ENCODE assay signal across 19 mouse cellular contexts in the genomic region with DNA sequence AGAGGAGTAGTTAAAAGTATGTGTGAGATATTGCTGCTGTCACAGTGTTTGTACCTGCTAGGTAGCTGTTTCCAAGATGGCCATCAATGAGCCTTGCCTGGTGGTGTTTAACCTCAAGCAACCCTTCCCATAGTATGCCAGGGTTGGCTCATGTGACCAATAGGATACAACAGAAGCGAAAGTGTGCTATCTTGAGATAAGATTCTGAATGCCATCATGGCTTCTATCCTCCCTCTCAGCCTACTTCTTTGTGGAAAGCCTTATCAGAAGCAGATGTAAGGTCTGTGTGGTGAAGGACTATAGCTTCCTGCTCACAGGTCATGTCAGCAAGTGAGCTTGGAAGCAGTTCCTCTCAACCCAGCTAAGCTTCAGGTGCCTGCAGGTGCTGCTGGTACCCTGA. TPM values are rescaled to one million over a fixed set of nuclear protein-coding genes. Genes with fewer than 3 reads are reported as not detected.
DNase-seq lines count a peak whose midpoint lies in the region; ATAC-seq lines count a peak whose summit lies in the region.
"Had no signal": no experiment of that assay in that cellular context is flagged by ENCODE, and none has a peak within 500 bp of the region (broad histone marks: within the 10 kb centered on the region; RNA-seq: fewer than 3 reads in every experiment).

No protein-coding gene starts in this region.

- H3K9ac ChIP-seq in liver, embryonic 11.5 days (ENCODE audit: low read depth, low read length), result no peak overlapping the region
- H3K9ac ChIP-seq: embryonic facial prominence, embryonic 12.5 days; kidney, embryonic 15.5 days; limb, embryonic 12.5 days; lung, embryonic 15.5 days had no signal

- H3K4me2 ChIP-seq in liver, embryonic 11.5 days, result no peak overlapping the region
- H3K4me2 ChIP-seq: embryonic facial prominence, embryonic 12.5 days; kidney, embryonic 15.5 days; limb, embryonic 12.5 days; lung, embryonic 15.5 days had no signal

- peak; percentile 95 for ATAC-seq in liver, embryonic 11.5 days (replicated peaks; ENCODE audit: low FRiP score)
- ATAC-seq in megakaryocyte progenitor cell, adult 5-6 weeks (replicated peaks; ENCODE audit: poor library complexity), result peak; percentile 92
- ATAC-seq: CD4-positive, CD25-positive, alpha-beta regulatory T cell, adult 4 months had no signal

- H3K27ac ChIP-seq in liver, embryonic 11.5 days (ENCODE audit: low read depth, low read length), result 0 out of 2 replicates have a peak overlapping the region, but pooled peaks have one; percentile 28
- H3K27ac ChIP-seq: embryonic facial prominence, embryonic 12.5 days; gastrocnemius, adult 2 months; hindbrain, embryonic 10.5 days; kidney, embryonic 15.5 days; limb, embryonic 12.5 days; lung, embryonic 15.5 days had no signal

- H3K36me3 ChIP-seq in liver, embryonic 11.5 days (ENCODE audit: control insufficient read depth, insufficient read depth, low read length), result no peaks in the 10 kb centered on the region
- H3K36me3 ChIP-seq: embryonic facial prominence, embryonic 12.5 days; hindbrain, embryonic 10.5 days; kidney, embryonic 15.5 days; limb, embryonic 12.5 days; lung, embryonic 15.5 days had no signal

- DNase-seq in MEL-GATA-1-ER (ENCODE audit: extremely low read depth, low read depth), result peak; percentile 98
- DNase-seq in c-Kit-positive CD71-positive TER-119-positive erythroid progenitor cells, embryonic 14.5 days (ENCODE audit: low spot score), result peak; percentile 86
- no peak for DNase-seq in liver, embryonic 11.5 days (ENCODE audit: low spot score)
- DNase-seq in adrenal gland, adult 18-20 months (ENCODE audit: low spot score in 2 of 2), result no peak
- DNase-seq in embryo, embryonic 10.5 days (ENCODE audit: low spot score), result no peak
- DNase-seq in cerebellum, postnatal 4 days (ENCODE audit: low spot score in 2 of 2), result no peak
- DNase-seq: adrenal gland, postnatal 36 days; cerebellum, adult 11 months; cerebellum, postnatal 14 days; gastrocnemius, adult 2 months; heart, adult 11 months; right cerebral cortex, adult 18-20 months had no signal

- peaks cover 3% of the 10 kb centered on the region; the same call in 1 of the 2 replicates for H3K27me3 ChIP-seq in liver, embryonic 11.5 days (replicated peaks; ENCODE audit: control insufficient read depth, insufficient read depth, low read length)
- H3K27me3 ChIP-seq: embryonic facial prominence, embryonic 12.5 days; kidney, embryonic 15.5 days; limb, embryonic 12.5 days; lung, embryonic 15.5 days had no signal

- peaks cover 22% of the 10 kb centered on the region for H3K4me1 ChIP-seq in liver, embryonic 11.5 days (replicated peaks; ENCODE audit: control insufficient read depth, insufficient read depth, low read length)
- H3K4me1 ChIP-seq: hindbrain, embryonic 10.5 days; kidney, embryonic 15.5 days; limb, embryonic 12.5 days had no signal

- WGBS in liver, embryonic 11.5 days, result 25% methylated on average over 1 of the region's 1 CpGs

- H3K9me3 ChIP-seq in liver, embryonic 11.5 days (ENCODE audit: control insufficient read depth, low read length), result no peaks in the 10 kb centered on the region
- H3K9me3 ChIP-seq: embryonic facial prominence, embryonic 12.5 days; hindbrain, embryonic 10.5 days; kidney, embryonic 15.5 days; limb, embryonic 12.5 days; lung, embryonic 15.5 days had no signal

- no peak overlapping the region for H3K4me3 ChIP-seq in liver, embryonic 11.5 days (ENCODE audit: low read depth, low read length)
- H3K4me3 ChIP-seq: embryonic facial prominence, embryonic 12.5 days; gastrocnemius, adult 2 months; hindbrain, embryonic 10.5 days; kidney, embryonic 15.5 days; limb, embryonic 12.5 days; lung, embryonic 15.5 days had no signal

RNA-seq across cellular contexts. Expression of a gene that starts 36.7 kb away (rescaled TPM):
- polyA plus RNA-seq in liver, embryonic 11.5 days (2014; fragmentation: Nextera tagmentation; extraction: Ambion mirVana), result 8.5 and 10.6 TPM in 2 replicates
- total RNA-seq in megakaryocyte progenitor cell, adult 5-6 weeks (2015), result 13.3 and 19.2 TPM in 2 replicates
- total RNA-seq in megakaryocyte progenitor cell, adult 5-6 weeks (2017), result 7.0 and 8.8 TPM in 2 replicates
- total RNA-seq in adrenal gland, adult 18-20 months (2021), result 10 to 100 TPM; 20.0 to 41.5 TPM

Comparison
In these comparisons a context has a peak if more than half of its experiments do, and no peak if none do; other contexts are left out.
1. DNase-seq: peak in MEL-GATA-1-ER (single experiment) and c-Kit-positive CD71-positive TER-119-positive erythroid progenitor cells, embryonic 14.5 days (single experiment); none in liver, embryonic 11.5 days (single experiment), adrenal gland, adult 18-20 months (0 of 2), embryo, embryonic 10.5 days (single experiment) and cerebellum, postnatal 4 days (0 of 2).